7 mouse cellular contexts compared by ENCODE assay signal in genomic region chr11:98971316-98972031, GRCm38 (mm10). TPM values are rescaled to one million over a fixed set of nuclear protein-coding genes. Genes with fewer than 3 reads are reported as not detected.
DNase-seq lines count a peak whose midpoint lies in the region; ATAC-seq lines count a peak whose summit lies in the region.

No protein-coding gene starts in this region.

- H3K4me3 ChIP-seq in heart, embryonic 12.5 days, result no peak overlapping the region

- no peaks in the 10 kb centered on the region for H3K9me3 ChIP-seq in heart, embryonic 12.5 days (replicated peaks)

- peaks cover 51% of the 10 kb centered on the region for H3K4me1 ChIP-seq in heart, embryonic 12.5 days (replicated peaks)

- H3K27me3 ChIP-seq in heart, embryonic 12.5 days (replicated peaks), result no peaks in the 10 kb centered on the region

- no peak for ATAC-seq in heart, embryonic 12.5 days (ENCODE audit: insufficient number of reproducible peaks, low FRiP score)

- WGBS in heart, embryonic 12.5 days, result 69% methylated on average over 23 of the region's 23 CpGs

- peak; percentile 81 to 86 for DNase-seq in right cerebral cortex, postnatal 10 days (ENCODE audit: low spot score in 2 of 2)
- DNase-seq in right cerebral cortex, postnatal 36 days (ENCODE audit: low spot score in 2 of 2), result no peak
- DNase-seq in cerebellum, adult 8-10 months, result peak; percentile 72
- DNase-seq in kidney, postnatal 4 days, result peak; percentile 74 to 81
- no peak for DNase-seq in spleen, postnatal 14 days (ENCODE audit: low spot score in 2 of 2)
- no peak for DNase-seq in gastrocnemius, postnatal 14 days

- H3K36me3 ChIP-seq in heart, embryonic 12.5 days, result peaks cover 86% of the 10 kb centered on the region

- H3K27ac ChIP-seq in heart, embryonic 12.5 days (ENCODE audit: poor library complexity, severe bottlenecking), result peak overlapping the region; percentile 35; the same call in 1 of the 2 replicates

- H3K9ac ChIP-seq in heart, embryonic 12.5 days, result peak overlapping the region; percentile 5; the same call in 1 of the 2 replicates

- no peak overlapping the region for H3K4me2 ChIP-seq in heart, embryonic 12.5 days

- intact Hi-C loops in gastrocnemius, postnatal 14 days (cut with DNase I; ENCODE audit: low total_unique reads), result loop anchor here (2.0 to 10.0 kb wide), 2 partner anchors 45 to 117 kb away; partner anchors contain the start of gene Rara

RNA-seq across cellular contexts. Expression of gene Gjd3, which starts 11.3 kb away (rescaled TPM):
- polyA plus RNA-seq in heart, embryonic 12.5 days (2016; fragmentation: Nextera tagmentation; extraction: Ambion mirVana), result 3.5 and 3.9 TPM in 2 replicates
- total RNA-seq in gastrocnemius, postnatal 14 days (2021), result not detected

RNA-seq across cellular contexts. Expression of gene Rara, which starts 43.9 kb away (rescaled TPM):
- 33.8 and 35.1 TPM in 2 replicates for polyA plus RNA-seq in heart, embryonic 12.5 days (2016; fragmentation: Nextera tagmentation; extraction: Ambion mirVana)
- total RNA-seq in gastrocnemius, postnatal 14 days (2021), result 10 to 100 TPM; 13.7 to 19.7 TPM

RNA-seq across cellular contexts. Expression of gene Top2a, which starts 52.5 kb away (rescaled TPM):
- 196 and 201 TPM in 2 replicates for polyA plus RNA-seq in heart, embryonic 12.5 days (2016; fragmentation: Nextera tagmentation; extraction: Ambion mirVana)
- total RNA-seq in gastrocnemius, postnatal 14 days (2021), result 10 to 100 TPM; 13.8 to 16.9 TPM

Comparison
In these comparisons a context has a peak if more than half of its experiments do, and no peak if none do; other contexts are left out.
1. DNase-seq: peak in right cerebral cortex, postnatal 10 days (2 of 2), cerebellum, adult 8-10 months (single experiment) and kidney, postnatal 4 days (2 of 2); none in right cerebral cortex, postnatal 36 days (0 of 2), spleen, postnatal 14 days (0 of 2) and gastrocnemius, postnatal 14 days (single experiment).